Mouse (Mus musculus) monocyte, adult 2 months (primary cell): ENCODE results near the gene Iffo2.
"Not testable (repeated sequence)": the region's sequence is repeated elsewhere in the genome, so short reads cannot be mapped to it uniquely, and the experiment has no call there.

Experiments
- DNase-seq, 2 experiments: peaks; one replicate each; pipeline ENCODE4 v3.0.0; 2022; ENCODE audit warnings: low spot score in 2 of 2, low read depth in 1 of 2

Gene Iffo2

DNA sequence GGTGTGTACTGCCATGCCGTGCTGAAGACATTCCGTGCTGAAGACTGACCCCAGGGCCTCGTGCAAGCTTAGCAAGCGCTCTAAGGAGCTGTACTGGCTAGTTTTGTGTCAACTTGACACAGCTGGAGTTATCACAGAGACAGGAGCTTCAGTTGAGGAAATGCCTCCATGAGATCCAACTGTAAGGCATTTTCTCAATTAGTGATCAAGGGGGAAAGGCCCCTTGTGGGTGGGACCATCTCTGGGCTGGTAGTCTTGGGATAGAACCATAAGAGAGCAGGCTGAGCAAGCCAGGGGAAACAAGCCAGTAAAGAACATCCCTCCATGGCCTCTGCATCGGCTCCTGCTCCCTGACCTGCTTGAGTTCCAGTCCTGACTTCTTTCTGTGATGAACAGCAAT, at the start of gene Iffo2:
Gene Iffo2 (plus strand): TSS at position 301 of the 400 bp plus-strand sequence.
- DNase-seq: not testable (repeated sequence)

DNA sequence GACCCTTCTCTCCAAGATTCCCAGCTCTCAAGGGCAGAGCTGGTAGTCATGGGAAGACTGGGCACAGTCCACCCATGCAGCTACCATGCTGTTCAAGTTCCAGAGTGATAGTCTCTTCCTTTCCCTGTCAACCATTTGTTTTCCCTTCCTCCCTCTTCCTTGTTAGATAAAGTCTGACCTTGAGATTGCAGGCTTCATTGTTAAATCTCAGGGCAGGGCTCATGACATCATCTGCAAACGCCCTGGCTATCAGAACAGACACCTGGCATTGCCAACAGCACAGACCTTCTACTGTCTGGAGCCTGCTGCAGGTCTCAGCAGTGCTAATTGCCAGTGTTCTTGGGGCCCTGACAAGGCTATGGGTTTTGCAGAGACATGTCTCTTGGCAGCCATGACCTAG, 48.9 kb upstream of the Iffo2 start:
- DNase-seq: no peak

DNA sequence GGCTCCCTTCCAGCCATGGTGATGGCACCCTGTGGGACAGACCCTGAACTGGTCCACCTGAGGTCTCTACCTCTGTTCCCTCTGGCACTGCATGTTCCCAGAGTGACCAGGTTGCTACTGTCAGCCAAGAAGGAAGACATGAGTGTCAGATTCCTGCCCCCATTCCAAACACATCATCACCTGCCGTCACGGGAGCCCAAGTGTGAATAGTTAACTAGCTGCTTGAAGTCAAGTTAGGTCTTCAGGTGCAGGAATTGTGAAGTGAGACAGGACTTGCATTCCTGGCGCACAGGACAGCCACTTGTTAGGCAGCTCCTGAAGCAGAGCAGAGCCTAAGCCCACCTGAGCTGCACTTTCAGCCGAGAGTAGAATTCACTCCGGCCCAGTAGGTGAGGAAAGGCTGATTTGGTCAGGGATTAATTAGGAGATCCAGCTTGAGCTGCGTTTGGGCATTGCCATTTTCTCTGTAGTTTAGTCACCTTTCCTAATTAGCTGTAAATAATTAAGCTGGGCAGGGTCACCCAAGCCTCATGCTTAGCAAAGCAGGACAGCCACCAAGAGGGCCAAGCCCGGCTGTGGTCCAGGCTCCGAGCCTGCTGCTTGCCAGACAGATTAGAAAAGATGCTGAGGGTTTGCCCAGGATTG, 46.8 kb upstream of the Iffo2 start:
- no peak for DNase-seq

DNA sequence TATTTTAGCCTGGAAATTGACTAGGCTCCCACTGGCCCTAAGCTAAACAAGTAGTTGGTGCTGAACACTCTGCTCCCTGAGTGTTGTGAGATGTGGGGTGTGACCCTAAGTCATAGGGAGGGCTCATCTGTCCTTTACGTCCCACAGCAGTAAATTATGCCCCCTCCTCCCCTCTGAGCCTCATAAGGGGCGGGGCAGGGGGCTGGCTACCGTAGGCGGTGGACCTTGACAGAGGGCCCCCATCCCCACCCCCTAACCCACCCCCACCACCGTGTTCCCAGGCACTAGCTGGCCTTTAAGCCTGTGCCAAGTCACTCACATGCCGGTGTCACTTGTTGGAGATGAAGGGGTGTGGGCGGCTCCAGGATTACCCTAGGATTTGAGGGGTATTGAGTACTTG, 45.9 kb upstream of the Iffo2 start:
- no peak for DNase-seq

DNA sequence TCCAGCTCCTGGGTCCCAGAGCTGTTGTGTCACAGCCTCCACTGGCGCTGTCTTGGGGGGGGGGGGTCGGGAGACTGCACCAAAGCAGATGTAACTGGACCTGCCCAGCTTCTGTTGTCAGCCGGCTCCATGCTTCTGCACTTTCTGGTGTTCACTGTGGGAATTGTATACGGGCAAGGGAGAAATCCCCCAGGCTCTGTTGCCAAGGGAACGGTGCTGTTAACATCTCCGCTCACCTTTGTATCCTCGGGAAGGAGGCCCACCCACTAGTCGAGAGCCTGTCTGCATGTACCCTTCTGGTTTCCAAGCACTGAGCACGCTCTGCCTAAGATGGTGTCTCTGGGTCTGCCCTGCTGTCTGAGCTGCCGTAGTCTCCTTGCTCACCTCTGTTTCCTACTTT, 43.3 kb upstream of the Iffo2 start:
- no peak for DNase-seq

DNA sequence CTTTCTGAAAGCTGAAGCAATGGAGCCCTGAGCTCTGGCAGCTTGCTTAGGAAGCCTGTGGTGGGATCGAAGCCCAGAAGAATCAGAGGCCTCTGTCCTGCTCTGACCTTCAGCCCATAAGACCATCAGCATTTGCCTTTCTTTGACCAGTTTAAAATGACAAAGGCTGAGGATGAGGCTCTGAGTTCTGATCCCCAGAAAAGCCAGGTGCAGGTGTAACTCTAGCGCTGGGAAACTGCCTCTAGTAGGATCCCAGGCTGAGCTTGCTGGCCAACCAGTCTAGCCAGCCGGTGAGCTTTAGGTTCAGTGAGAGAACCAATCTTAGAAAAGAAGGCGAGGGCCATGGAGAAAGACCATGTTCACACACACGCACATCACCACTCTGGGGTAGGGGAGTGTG, 42.0 kb upstream of the Iffo2 start:
- DNase-seq: no peak

DNA sequence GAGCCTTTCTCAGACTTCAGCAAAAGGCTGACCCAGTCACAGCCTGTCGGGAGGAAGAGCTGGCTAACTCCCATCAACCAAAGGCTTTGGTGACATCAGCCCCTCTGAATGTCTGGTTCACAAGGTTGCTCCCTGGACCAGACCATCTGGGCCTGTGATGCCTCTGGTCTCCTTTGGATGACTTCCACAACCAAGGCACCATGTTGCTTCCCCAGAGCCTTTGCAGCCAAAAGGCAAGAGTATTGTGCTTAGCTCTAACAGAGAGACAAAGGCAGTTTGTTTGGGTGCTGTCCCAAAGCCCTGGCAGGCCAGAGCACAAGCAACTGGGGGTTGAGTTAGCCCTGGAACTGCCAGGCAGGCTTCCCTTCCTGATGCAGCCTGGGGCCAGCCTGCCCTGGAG, 40.4 kb upstream of the Iffo2 start:
- DNase-seq: no peak

DNA sequence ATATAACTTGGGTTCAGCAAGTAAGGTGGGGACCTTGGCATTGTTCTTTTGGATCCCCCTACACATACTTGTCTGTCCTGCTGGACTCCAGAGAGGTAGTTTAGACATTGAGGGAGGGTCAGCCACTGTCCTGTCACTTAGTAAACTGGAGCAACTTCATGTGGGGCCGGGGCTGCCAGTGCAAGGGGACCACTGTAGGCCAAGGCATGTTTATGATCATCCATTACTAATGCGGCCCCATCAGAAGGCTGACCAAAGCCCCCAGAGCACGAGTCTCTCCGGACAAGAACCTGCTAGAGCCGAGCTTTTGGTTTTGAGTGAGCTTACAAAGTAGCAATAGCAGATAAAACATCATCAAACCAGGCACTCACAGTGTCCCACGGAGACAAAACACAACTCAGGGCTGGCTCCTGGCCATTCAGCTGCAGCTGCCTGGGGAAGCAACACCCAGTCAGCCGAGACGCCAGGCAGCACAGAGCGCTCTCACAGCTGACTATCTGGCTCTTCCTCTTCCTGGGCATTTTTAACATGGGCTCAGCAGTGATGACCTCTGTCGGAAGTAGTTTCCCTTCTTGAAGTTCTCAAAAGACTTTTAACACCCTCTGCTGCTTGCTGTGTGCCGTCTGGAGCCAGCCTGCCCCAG, 39.8 kb upstream of the Iffo2 start:
- DNase-seq: peak in 1 of 2 experiments; percentile 19

DNA sequence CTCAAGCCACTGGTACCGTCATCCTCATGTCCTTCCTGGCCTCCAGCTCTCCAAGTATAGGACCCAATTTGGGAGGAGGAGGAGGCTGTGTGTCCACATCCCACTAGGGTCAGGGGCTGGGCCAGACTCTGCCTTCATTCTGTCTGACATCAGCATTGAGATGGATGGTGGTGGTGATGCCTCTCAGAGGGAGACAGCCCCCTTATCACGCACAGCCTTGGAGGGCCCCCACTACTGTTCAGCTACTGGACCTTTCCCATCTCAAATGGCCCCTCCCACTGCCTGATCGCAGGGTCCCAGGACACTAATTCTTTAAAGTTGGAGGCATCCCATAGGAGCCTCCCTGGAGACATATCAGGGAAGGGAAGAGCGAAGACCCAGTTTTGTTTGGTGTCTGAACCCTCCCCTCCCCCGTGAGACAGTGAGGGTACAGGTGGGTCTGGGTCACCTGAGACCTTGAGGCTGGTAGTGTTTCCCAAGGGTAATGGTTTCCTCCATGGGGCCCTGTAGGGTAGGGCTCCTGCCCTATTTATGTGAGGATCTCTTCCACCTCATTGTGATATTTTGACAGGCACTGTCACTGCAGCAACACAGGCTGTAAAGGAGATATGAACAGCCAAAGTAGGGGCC, 38.7 kb upstream of the Iffo2 start:
- no peak for DNase-seq

DNA sequence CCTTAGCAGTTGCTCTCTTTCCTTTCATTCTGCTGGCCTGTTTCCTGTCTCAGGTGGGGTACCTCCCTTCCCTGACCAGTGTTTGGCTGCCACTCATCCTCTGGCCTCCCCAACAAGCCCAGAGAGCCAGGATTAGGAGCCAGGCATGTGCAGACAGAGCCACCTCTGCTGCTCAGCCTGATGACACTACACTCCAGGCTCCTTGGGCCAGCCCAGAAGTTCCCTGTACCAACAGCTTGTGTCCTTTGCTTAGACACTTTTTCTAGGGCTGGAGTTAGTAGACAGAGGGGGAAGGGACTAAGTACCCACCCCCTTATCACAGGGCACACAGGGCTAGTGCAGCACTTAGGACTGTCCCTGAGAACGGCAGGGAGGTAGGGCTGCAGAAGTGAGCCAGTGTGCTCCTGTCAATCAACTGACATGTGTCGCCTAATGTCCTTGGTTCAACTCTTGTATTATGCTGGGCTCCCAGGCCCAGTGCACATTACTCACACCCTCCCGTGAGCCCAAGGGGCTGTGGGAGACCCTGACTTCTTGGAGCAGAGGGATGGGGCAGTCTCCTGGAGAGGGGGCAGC, 38.0 kb upstream of the Iffo2 start:
- no peak for DNase-seq

DNA sequence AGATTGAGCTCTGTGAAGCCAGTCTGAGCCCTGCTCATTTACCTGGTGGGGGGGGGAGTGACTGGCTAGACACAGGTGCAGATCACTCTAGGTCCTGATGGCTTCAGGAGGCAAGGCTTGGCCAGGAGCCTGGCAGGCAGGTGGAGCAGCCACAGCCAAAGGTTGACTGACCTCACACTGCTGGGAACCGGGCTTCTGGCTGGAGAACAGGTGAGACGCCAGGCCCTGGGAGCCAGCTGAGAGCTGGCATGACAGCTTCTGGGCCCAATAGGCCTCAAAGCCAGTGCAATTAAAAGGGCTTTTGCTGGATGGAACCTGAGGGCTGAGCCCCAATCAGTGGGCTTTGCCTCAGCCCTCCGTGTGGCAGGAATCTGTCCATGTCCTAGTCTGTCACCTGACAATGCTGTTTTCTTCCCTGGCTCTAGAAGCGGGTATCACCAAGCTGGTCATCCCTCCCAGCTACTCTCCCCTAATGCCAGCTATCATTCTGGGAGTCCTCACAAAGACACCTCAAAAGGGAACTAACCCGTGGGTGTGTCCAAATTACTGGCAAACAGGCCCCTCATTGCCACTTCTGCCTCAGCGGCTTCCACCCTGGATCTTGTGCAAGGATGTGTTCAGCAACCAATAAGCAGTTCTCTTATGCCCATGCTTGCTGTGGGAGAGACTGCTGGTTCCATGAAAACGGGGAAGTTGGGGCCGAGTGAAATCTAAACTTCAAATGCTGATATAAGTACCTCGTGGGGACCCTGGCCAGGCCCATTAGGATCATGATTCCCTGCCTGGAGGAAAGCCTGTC, 36.9 kb upstream of the Iffo2 start:
- peak; percentile 76 to 87 for DNase-seq

DNA sequence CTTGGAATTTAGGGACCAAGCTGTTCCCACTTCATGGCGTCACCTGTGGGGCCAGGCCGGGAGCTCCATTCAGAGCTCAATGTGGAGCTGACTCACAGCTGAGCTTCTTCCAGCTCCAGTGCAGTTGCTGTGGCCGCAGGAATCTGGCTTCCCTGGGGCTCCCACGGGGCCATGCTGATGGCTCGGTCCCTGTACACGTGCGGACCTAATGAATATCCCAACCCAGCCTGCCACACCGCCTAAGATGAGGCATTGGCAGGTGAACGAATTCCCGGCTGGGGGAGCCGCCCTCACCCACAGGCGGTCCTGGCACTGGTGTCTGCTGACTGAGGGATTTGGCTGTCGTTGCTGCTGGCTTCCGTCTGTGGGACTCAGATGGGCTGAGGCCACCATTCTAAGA, 29.5 kb upstream of the Iffo2 start:
- no peak for DNase-seq

DNA sequence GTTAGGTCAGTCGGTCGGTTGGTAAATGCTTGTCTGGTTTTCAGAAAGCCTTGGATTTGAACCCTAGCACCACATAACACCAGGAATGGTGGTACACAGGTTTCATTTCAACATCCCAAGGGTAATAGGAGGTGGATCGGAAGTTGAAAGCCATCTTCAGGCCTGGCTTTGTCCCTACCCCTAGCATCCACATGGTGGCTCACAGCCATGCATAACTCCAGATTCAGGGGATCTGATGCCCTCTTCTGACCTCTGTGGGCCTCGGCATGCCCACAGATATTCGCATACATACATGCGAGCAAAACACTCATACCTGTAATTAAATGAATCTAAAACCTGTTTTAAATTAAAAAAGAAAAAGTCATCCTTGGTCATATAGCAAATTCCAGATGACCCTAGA, 28.6 kb upstream of the Iffo2 start:
- DNase-seq: no peak

DNA sequence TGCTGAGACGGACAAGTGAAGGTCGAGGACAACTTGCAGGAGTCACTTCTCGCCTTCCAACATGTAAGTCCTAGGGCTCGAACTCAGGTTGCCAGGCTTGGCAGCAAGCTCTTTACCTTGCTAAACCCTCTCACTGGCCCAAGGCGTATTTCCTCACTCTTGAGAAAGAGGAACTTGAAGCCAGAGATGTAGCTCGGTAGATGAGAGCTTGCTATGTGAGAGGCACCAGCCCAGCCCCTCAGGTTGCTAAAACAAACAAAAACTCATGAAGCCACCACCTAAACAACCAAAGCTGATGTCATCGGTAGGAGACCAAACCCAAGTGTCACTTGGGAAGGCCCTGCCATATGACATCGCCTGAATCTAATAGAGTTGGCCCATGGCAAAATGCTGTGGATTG, 26.4 kb upstream of the Iffo2 start:
- peak; percentile 10 to 19 for DNase-seq

DNA sequence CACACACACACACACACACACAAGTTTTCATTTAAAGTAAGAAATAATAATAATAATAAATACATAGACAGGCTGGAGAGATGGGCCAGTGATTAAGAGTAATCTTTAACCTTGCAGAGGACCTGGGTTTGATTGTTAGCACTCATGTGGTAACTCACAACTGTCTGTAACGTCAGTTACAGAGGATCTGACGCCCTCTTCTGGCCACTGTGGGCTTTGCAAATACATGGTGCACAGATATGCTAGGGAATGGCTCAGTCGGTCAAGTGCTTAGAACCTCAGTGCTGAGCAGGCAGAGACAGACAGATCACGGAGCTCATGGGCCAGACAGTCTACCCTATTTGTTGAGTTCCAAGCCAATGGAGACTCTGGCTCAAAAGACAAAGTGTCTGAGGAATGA, 24.6 kb upstream of the Iffo2 start:
- DNase-seq: no peak

DNA sequence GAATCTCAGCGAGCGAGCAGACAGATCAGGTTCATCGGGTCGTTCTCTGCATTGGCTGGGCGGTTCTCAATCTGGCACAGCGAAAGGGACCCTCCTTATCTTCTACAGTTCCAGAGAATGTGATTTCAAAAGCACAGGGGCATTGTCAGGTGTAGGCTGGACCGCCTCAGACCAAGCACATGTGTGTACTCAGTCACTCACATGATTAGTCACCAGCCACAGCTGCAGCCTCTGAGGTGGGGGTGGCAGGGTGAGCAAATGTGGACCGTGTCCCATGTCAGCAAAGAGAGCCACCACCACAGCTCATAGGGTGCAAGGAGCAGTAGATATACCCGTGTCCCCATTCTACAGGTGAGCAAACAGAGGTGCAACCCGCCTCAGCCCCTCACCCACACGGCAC, 23.6 kb upstream of the Iffo2 start:
- DNase-seq: no peak

DNA sequence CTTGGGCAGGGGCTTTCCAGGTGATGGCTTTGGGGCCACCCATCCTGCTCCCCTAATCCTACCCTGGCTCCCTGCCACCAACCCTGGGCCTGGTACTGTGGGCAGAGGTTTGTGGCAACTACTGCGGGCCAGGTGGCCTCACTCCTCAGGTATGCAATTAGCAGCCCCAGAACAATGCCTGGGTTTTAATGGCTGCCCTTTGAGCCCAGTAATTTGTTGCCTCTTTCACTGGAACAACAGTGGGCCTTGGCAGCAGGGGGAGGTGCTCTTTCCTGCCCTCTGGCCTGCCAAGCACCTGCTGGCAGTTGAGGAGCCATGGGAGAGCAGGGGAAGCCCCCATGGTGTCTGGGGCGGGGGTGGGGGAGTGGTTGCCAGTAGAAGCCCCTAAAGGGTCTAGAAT, 21.3 kb upstream of the Iffo2 start:
- no peak for DNase-seq

DNA sequence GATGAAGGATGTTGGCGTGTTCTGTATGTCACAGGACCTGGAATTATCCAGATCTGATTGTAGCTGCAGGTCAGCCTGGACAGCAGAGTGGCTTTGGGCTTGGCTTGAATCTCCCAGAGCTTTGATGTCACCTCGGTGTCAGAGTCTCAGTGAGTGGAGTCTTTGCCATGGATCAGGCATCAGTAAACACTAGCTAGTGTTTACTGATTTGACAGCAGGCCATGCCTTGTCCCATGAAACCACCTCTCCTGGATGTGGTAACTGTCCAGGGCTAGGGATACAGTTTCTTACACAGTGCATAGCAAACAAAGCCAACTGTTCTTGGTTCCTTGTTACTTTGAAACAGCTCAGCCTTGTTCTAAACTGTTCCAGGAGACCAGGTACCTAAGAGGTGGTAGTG, 18.8 kb upstream of the Iffo2 start:
- DNase-seq: no peak

DNA sequence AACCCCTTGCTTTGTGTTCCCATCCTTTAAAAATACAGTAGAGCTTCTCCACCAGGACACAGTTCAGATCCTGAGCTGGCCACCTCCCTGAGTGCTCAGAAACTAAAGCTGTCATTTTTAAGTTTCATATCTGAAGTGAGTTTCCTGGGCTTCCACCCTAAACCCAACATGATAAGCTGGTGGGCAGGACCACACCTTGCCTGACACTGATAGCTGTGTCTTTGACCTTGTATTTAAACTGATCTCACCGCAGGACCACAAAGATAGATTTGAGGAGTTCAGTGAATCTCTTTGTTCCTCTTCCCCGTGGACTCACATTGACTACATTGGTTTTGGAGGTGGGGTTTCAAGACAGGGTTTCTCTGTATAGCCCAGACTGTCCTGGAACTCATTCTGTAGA, 17.4 kb upstream of the Iffo2 start:
- no peak for DNase-seq

DNA sequence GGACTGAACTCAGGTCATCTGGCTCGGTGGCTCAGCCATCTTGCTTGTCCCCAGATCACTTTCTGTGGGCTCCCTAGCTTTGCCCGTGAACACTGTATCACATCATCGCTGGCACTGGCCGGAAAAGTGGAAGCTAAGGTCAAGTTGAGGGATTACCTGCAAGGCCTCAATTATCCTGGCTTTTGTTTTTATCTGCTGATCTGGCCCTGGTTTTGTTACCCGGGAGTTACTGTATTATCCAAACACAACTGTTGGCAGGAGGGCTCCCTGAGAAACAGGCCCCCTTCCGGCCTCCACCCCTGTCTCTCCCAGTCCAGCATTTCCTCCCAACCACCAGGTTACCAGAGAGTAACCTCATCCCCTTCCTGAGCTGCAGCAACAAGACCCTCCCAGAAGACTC, 11.1 kb upstream of the Iffo2 start:
- DNase-seq: no peak

DNA sequence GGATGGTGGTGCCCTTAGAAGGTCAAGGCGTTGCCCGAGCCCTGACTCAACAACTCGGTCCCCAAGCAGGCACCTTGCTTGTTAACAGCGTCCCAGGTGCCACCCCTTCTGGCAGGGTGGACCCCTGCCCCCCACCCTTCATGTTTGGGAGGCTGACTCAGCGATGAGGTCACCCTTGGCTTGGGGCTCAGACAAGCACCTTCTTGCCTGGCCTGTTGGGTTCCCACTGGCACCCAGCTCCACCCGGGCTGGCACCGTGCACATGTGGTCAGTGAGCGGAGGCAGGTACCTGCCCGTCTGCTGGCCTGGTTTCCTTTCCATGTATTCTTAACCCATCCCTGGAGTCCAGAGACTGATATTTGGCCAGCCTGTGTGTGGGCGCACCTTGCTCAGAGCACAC, 8.4 kb upstream of the Iffo2 start:
- no peak for DNase-seq

DNA sequence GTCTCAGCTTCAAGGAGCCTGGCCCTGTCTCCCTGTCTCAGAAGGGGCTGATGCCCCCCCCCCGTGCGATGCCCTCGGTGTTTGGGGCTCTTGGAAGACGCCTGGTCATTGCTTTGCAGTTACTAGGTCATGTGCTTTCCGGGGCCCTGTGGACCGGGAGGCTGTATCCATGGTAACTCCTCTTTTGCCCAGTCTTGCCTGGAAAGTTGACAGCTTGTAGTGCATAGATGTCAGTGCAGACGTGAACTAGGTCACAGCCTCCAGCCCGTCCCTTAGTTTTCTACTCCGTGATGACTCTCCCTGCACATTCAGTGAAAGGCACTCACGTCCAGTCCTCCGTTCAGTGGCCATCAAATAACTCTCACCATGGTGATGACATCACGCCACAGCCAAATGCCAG, 3.9 kb upstream of the Iffo2 start:
- DNase-seq: no peak
